Mouse (Mus musculus) c-Kit-negative CD71-positive TER-119-positive erythroid progenitor cells, embryonic 14.5 days (primary cell): ENCODE measurements around the gene Plekhd1.
A peak's percentile ranks its signal among the peaks of the same experiment; 100 is the strongest.

Experiments
- DNase-seq: peaks from one replicate; pipeline ENCODE4 v3.0.0-alpha.2; 2013; ENCODE audit warnings: low read depth, low spot score

Gene Plekhd1

GRCm38 (mm10) chr12:80746031-80746813 is 53.8 kb downstream of the Plekhd1 start:
- no peak for DNase-seq

DNA sequence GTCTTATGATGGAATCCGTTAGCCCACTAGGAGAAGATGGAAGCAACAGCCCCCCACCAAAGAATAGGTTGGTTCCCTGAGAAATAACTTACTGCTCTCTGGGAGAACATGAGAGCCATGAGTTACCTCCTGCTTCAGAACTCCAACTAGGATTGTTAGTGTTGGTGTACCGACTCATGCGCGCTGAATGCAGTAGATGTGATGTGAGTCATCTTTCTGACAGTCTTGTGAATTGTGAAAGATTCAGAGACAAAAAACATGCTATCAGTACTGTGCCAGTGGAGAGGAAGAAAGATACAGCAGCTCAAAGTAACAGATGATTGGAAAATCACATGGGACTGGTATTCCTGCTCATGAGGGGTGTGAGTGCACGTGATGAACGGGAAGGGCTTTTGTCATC is 59.2 kb downstream of the Plekhd1 start:
- no peak for DNase-seq

DNA sequence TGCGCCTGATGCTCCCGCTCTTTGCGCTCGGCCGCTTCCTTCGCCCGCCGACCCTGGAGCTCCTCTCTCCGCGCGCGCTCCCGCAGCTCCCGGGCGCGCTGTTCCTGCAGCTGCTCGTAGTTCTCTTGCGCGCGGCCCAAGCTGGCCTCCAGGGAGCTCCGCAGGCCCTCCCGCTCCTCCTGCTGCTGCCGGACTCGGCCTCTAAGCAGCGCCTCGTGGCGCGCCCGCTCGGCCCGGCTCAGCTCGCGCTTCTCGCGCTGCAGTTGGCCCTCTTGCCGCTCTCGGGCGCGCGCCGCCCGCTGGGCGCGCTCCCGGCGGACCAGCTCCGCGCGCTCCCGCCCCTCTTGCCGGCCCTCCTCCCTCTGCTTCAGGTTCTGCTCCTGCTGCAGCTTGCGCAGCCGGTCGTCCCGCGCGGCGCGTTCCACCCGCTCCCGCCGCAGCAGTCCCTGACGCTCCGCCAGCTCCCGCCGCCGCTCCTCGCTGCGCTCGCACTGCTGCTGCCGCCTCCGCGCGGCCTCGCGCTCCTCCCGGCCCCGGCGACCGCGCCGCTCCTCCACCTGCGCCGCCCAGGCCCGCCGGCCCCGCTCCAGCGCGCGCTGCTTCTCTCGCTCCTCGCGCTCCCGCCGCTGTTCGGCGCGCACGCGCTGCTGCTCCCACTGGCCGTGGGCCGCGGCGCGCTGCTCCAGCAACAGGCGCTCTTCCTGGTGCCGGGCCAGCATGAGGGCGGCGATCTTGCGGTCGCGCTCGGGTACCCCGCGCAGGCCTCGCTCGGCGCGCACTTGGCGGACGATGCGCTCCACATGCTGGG is 65.6 kb downstream of the Plekhd1 start:
- DNase-seq, result no peak

DNA sequence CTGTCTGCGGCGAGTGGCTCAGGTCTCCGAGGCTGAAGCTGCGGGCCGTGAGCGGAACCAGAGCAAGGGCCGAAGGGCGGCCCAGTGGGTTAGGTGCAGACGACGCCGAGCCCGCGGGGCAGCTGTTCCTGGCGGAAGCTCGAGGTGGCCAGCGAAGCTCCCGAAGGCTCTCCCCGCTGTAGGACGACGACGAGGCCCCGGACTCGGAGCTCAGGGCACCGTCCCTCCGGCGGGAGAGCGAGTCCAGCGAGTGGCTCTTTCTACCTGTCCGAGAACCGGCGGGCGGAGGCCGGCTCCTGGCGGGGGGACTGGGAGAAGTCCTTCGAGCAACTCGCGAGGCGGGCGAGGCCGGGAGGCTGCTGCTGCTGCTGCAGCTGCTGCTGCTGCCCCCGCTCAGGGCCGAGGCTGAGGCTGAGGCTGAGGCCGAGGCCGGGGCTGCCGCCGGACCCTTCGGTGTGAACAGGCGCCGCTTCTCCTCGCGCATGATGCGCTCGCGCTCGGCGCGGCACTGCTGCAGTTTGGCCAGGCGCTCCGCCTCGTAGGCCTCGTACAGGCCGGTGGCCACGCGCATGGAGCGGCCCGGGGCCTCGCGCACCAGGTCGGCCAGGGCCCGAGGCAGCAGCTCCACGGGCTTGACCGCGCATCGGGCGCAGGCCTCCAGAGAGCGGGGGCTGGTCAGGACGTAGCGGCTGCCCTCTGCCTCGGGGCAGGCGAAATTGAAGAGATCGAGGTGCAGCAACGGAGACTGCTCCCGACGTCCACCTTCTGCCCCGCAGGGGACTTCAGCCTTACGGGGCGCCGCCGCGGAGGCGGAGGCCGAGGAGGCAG is 66.4 kb downstream of the Plekhd1 start:
- DNase-seq, result no peak

DNA sequence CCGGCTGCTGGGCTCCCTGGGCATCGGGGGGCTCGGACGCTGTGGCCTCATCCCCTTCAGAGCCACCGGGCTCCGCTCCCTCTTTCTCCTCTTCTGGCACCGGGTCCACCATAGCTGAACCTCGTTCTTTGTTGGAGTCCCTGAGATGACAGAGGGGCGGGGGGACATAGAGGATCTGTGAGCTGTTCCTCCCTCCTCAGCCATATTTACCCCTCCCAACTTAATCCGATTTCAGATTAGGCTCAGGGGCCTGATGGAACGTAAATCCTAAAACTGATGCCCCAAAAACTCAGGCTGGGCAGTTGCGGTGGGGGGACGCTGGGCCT is 67.0 kb downstream of the Plekhd1 start:
- no peak for DNase-seq

DNA sequence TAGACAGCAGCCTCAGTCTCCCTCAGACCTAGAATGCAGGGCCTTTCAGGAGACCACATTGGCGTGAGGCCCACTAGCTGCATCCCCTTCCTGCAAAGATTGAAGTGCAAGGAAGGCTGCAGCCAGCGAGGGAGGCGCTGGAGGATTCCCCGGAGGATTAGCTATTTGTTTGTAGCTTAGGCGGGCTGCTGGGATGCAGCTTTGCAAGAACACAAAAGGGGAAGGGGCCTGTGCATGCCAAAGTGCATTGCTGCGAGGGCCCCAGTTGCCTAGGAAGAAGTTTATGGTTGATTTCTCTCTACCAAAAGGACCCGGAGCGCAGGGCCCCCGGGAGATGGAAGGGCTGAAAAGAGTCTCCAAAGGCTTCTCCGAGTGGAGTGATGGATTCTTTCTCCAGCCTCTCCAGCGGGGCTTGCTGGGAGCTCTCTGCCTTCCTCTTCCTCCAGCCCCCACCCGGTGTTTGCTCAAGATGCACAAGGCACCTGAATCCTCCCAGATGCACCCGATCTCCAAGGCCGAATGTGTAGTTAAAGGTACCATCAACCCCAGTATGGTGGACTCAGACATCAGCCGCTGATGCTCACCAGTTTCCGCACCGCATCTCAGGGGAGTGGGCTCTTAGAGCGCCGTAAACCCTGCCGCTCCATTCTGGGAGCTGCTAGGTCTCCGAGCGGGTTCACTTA is 67.5 kb downstream of the Plekhd1 start:
- no peak for DNase-seq

GRCm38 (mm10) chr12:80760396-80760801 is 68.0 kb downstream of the Plekhd1 start, which contains the start of gene Ccdc177:
Gene Ccdc177 (minus strand): TSS chr12:80760687.
- DNase-seq, result peak; percentile 41

- no peak for DNase-seq
Measured at GRCm38 (mm10) chr12:80762982-80763381, 70.6 kb downstream of the Plekhd1 start.

DNA sequence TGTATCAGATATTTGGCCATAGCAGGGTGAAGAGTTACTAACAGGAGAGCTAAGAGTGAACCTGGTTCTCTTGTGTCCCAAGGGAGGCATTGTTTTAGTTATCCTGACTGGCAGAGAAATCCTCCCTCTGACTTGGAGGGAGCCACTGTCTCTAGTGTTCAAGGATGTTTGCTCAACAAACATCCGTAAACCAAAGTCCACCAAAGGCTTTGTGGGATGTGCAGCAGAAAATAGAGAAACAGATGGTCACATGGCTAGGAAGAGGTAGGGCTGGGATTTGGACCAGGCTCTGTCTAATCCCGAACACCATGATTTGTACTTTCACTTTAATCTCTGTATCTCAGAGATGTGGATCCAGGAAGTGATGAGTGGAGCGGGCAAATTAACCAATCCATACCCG is 71.7 kb downstream of the Plekhd1 start:
- no peak for DNase-seq

DNA sequence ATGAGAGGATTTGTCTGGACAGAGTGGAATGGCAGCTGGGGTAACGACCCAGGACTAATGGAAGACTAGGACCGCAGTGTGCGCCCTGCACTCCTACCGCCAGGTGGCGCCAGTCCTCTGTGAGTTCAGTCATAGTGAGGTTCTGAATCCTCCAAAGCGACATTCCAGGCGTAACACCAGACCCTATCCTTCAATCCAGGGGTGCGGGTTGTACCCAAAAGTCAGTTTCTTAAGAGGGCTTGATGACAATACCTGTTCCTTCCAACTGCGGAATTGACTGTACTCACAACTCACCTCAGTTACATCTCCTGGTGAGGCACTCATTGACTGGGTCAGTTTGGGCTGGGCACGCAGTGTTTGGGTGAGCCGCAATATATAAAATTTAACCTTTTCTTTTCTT is 77.3 kb downstream of the Plekhd1 start:
- DNase-seq, result peak; percentile 71
